Mouse (Mus musculus): ENCODE data around the gene Aldh3b3. TPM values are rescaled to one million over a fixed set of nuclear protein-coding genes. Genes with fewer than 3 reads are reported as not detected.
"Not testable (repeated sequence)": the region's sequence is repeated elsewhere in the genome, so short reads cannot be mapped to it uniquely, and the experiment has no call there.

The Aldh3b3 gene
- total RNA-seq, 2 experiments from 2014 or later: 0.11 TPM; not detected in 1

DNA sequence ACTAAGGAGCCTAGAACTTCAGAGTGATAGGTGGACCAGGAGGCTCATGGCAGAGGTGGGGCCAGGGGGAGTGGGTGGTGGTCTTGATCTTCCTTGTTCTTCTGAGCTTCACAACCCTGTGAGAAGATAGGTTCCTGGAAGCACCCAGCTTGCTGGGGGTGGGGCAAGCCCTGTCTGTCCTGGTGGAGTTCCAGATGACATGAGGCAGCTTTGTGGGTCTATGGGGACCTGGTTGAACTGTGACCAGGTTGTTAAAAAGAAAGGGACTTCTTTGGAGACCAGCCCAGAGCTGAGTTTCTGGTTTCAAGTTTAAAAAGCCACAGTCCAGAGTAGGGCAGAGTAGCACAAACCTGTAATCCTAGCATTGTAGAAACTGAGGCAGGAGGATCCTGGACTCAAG lies 585 bp downstream of the Aldh3b3 start:
- no peak for DNase-seq (ENCODE audit: extremely low spot score in 1 of 2, low spot score in 2 of 2)
- TF ChIP-seq CTCF (IDR thresholded peaks at IDR 0.05): no peak
- H3K27ac ChIP-seq: no peak overlapping the region
- intact Hi-C loops (cut with DNase I): loop anchor here (10.0 kb wide), 1 partner anchor 126 kb away; the partner anchor contains the start of gene Cabp2
- H3K4me3 ChIP-seq: no peak overlapping the region

DNA sequence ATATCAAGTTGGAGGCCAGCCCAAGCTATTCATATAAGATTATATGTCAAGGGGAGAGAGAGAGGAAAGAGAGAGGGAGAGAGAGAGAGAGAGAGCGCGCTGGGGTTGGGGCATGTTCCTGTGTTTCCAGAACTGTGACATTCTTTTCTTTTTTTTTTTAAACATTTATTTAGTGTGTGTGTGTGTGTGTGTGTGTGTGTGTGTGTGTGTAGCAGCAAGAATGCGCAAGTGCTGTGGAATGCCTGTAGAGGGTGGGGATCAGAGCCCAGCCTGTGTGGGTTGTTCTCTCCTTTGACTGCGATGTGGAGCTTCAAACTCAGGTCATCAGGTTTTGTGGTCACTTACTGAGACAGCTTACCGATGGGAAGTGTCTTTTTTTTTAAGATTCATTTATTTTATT lies 1.8 kb downstream of the Aldh3b3 start:
- Histone ChIP-seq H3K4me3 (no peak overlapping the region), H3K27ac (no peak overlapping the region)
- intact Hi-C loops (cut with DNase I): no loop called here
- DNase-seq (ENCODE audit: extremely low spot score in 1 of 2, low spot score in 2 of 2): no peak
- no peak for TF ChIP-seq CTCF (IDR thresholded peaks at IDR 0.05)

DNA sequence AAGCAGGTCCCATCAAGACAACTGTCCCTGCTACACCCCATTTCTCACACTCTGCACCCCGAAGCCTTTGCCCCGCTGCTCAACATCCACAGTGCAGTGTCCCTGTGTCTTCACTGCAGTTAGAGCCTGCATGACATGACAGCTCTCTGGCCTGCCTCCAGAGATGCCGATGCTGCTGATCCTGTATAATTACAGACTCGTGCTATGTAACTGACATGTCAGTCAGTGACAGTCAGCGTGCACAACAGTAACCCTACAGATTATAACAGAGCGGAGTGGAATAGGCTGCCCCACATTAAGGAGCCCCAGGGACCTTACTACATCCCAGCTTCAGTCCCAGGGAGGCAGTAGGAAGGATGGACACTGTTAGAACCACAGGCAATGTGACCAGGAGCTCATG lies 3.4 kb downstream of the Aldh3b3 start:
- DNase-seq (ENCODE audit: extremely low spot score in 1 of 2, low spot score in 2 of 2); H3K4me3 ChIP-seq; H3K27ac ChIP-seq; intact Hi-C loops (cut with DNase I): not testable (repeated sequence)

DNA sequence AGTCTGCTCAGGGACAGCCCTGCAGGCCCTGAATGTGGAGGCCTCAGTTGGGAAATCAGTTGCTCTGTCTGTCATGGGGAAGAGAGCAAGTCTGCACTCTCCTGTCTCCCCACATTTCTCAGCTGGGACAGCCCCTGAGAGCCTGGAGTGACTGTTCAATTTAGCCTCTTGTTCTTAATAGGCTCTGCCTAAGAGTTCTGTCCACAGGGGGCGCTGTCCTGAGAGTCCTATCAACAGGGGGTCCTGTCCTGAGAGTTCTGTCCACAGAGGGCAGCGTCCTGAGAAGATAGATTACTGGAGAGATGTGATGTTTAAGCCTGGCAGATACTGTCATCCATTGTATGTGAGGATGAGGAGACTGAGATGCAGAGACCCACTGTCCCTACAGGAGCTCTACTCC lies 4.0 kb downstream of the Aldh3b3 start:
- TF ChIP-seq CTCF (IDR thresholded peaks at IDR 0.05): peak; percentile 14; the same call in 1 of the 2 replicates
- H3K4me3 ChIP-seq: no peak overlapping the region
- no peak overlapping the region for H3K27ac ChIP-seq
- intact Hi-C loops (cut with DNase I): no loop called here
- no peak for DNase-seq (ENCODE audit: extremely low spot score in 1 of 2, low spot score in 2 of 2)

DNA sequence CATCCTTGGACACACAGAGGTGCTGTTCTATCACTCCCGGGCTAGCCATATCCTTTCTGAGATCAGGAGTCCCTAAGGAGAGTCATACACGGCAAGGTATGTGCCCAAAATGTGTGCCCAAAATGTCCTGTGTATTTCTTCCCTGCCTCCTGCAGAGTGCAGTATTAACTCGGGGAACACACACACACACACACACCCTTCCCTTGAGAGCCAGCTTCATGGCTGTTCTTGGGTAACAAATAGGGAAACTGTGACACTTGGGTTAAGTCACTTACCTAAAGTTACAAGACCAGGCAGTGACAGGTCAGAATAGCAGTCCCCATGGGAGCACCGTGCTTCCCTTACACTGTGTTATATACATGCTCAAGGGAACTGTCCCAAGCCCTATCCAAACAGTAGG lies 5.6 kb downstream of the Aldh3b3 start:
- no peak for DNase-seq (ENCODE audit: extremely low spot score in 1 of 2, low spot score in 2 of 2)
- Histone ChIP-seq H3K4me3 (no peak overlapping the region), H3K27ac (no peak overlapping the region)
- intact Hi-C loops (cut with DNase I): no loop called here
- TF ChIP-seq CTCF (IDR thresholded peaks at IDR 0.05): no peak

GRCm38 (mm10) chr19:3966330-3967075 lies 8.1 kb downstream of the Aldh3b3 start:
- TF ChIP-seq CTCF (IDR thresholded peaks at IDR 0.05): peak; percentile 38
- H3K4me3 ChIP-seq: no peak overlapping the region
- DNase-seq (ENCODE audit: extremely low spot score in 1 of 2, low spot score in 2 of 2): no peak
- H3K27ac ChIP-seq: no peak overlapping the region
- intact Hi-C loops (cut with DNase I): no loop called here

DNA sequence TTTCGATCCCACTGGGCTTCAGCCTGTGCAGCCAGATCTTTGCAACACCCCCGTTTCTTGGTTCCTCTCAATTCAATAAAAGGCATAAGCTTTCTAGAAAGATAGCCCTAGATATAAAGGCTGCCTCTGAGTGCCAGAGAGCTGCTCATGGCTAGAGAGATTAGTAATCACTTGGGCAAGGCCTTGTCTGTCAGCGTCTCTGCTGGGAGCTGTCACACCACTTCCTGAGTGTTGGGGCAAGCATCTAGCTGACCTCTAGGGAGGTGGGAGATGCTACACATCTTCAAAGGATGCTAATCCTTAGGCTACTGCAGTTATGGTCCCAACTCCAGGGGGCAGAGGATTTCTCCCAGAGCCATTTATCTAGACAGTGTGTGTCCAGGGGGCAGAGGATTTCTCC lies 8.8 kb downstream of the Aldh3b3 start:
- Histone ChIP-seq H3K27ac (no peak overlapping the region), H3K4me3 (no peak overlapping the region)
- intact Hi-C loops (cut with DNase I): no loop called here
- DNase-seq (ENCODE audit: extremely low spot score in 1 of 2, low spot score in 2 of 2): no peak
- TF ChIP-seq CTCF (IDR thresholded peaks at IDR 0.05): no peak

DNA sequence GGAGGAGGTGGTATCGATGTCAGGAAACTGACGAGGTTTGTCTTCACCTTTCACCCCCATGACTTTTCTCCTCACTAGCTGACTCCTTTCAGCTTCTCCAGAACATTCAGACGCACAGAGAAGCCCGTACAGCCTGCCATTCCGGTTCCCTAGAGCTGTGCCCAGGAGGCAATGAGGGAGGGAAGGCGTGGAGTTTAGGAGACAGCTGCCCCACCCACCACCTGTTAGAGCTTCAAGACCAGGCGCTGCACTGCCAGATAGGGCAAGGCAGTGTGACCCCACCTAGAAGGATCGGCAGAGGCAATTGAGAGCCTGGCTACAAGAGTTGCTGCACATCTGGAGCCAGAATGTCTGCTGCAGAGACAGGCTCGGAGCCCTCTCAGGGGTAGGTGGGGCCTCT lies 13.8 kb downstream of the Aldh3b3 start, which contains the start of gene Aldh3b2:
Gene Aldh3b2, plus strand, starts transcription at position 100 of the 400 bp plus-strand sequence.
- intact Hi-C loops (cut with DNase I): no loop called here
- DNase-seq (ENCODE audit: extremely low spot score in 1 of 2, low spot score in 2 of 2): no peak
- no peak within 1 kb of the TSS for H3K4me3 ChIP-seq
- no peak for TF ChIP-seq CTCF (IDR thresholded peaks at IDR 0.05)
- no peak within 1 kb of the TSS for H3K27ac ChIP-seq

- intact Hi-C loops (cut with DNase I); H3K4me3 ChIP-seq; H3K27ac ChIP-seq; DNase-seq (ENCODE audit: extremely low spot score in 1 of 2, low spot score in 2 of 2): not testable (repeated sequence)
Measured at GRCm38 (mm10) chr19:3974608-3975007, 16.2 kb downstream of the Aldh3b3 start.

DNA sequence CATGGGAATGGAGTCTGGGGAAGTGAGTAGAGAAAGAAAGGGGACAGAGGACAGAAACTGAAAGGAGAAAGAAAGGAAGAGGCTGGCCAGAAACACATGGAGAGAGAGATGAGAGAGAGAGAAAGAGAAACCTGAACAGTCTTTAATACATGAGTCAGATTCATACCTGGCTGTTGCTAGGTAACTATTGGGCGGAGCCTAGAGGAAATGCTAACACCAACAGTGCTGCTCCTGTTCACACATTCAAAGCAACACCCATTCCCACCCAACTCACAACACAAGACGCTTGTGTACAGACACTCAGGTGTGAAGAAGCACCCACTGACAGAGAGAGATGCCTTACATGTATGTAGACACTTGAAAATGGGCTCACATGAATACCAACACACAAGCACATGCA lies 17.4 kb downstream of the Aldh3b3 start:
- Histone ChIP-seq H3K4me3 (no peak overlapping the region), H3K27ac (no peak overlapping the region)
- no peak for DNase-seq (ENCODE audit: extremely low spot score in 1 of 2, low spot score in 2 of 2)
- no peak for TF ChIP-seq CTCF (IDR thresholded peaks at IDR 0.05)
- intact Hi-C loops (cut with DNase I): no loop called here

GRCm38 (mm10) chr19:3980309-3980708 lies 21.9 kb downstream of the Aldh3b3 start:
- TF ChIP-seq CTCF (IDR thresholded peaks at IDR 0.05): peak; percentile 87
- DNase-seq (ENCODE audit: extremely low spot score in 1 of 2, low spot score in 2 of 2): peak; percentile 68 to 71
- H3K4me3 ChIP-seq: no peak overlapping the region
- H3K27ac ChIP-seq: no peak overlapping the region
- intact Hi-C loops (cut with DNase I): loop anchor here (2.0 to 10.0 kb wide), 3 partner anchors 34 to 253 kb away; no protein-coding TSS in a partner anchor

- DNase-seq (ENCODE audit: extremely low spot score in 1 of 2, low spot score in 2 of 2): no peak
- H3K27ac ChIP-seq: no peak overlapping the region
- H3K4me3 ChIP-seq: no peak overlapping the region
- TF ChIP-seq CTCF (IDR thresholded peaks at IDR 0.05): no peak
- intact Hi-C loops (cut with DNase I): loop anchor here (2.0 to 10.0 kb wide), 3 partner anchors 34 to 254 kb away; no protein-coding TSS in a partner anchor
Measured at GRCm38 (mm10) chr19:3980917-3981316, 22.5 kb downstream of the Aldh3b3 start.

Data from left cerebral cortex, adult 2 months (tissue).